Mouse (Mus musculus): ENCODE data around the gene Tnrc18.

GRCm38 (mm10) chr5:142709436-142709835, 108.0 kb downstream of the Tnrc18 start:
- TF ChIP-seq CTCF (IDR thresholded peaks at IDR 0.05; ENCODE audit: control insufficient read depth, insufficient read depth, low read length) (no peak), POLR2A (IDR thresholded peaks at IDR 0.05; ENCODE audit: borderline replicate concordance, control insufficient read depth, low read depth, low read length) (no peak)

All from bone marrow, adult 2 months (tissue).